Mouse (Mus musculus) limb, embryonic 12.5 days (tissue): Measurements from ENCODE around the gene Akap8l. TPM values are rescaled to one million over a fixed set of nuclear protein-coding genes. Genes with fewer than 3 reads are reported as not detected.

Source experiments
- ATAC-seq: fragments of 200-750 bp; cut with Nextera tagmentation; 2 replicates; pipeline ENCODE4 v1.8.0; 2017; ENCODE audit warnings: low read depth, moderate TSS enrichment; ENCODE audit not compliant: insufficient number of reproducible peaks, insufficient read depth, low FRiP score, low TSS enrichment
- H3K27ac ChIP-seq: fragments of 300-500 bp; sonication (generic); 2 replicates; pipeline ENCODE4 v1.5.1; 2016; ENCODE audit warnings: mild to moderate bottlenecking, moderate library complexity
- H3K27me3 ChIP-seq: fragments of 300-500 bp; sonication (generic); 2 replicates; pipeline ENCODE4 v1.6.1; 2016; ENCODE audit warnings: mild to moderate bottlenecking, moderate library complexity
- H3K36me3 ChIP-seq: fragments of 300-500 bp; sonication (generic); 2 replicates; pipeline ENCODE4 v1.6.1; 2016; ENCODE audit warnings: mild to moderate bottlenecking, moderate library complexity
- H3K4me1 ChIP-seq: fragments of 300-500 bp; sonication (generic); replicated peaks from 2 replicates; pipeline ENCODE4 v1.6.1; 2016
- H3K4me2 ChIP-seq: fragments of 300-500 bp; sonication (generic); 2 replicates; pipeline ENCODE4 v1.6.1; 2016; ENCODE audit warnings: mild to moderate bottlenecking, moderate library complexity
- H3K4me3 ChIP-seq: fragments of 300-500 bp; sonication (generic); replicated peaks from 2 replicates; pipeline ENCODE4 v1.5.1; 2016; ENCODE audit warnings: mild to moderate bottlenecking
- H3K9ac ChIP-seq: fragments of 300-500 bp; sonication (generic); replicated peaks from 2 replicates; pipeline ENCODE4 v1.6.1; 2016; ENCODE audit warnings: mild to moderate bottlenecking, moderate library complexity
- H3K9me3 ChIP-seq: fragments of 300-500 bp; sonication (generic); 2 replicates; pipeline ENCODE4 v1.6.1; 2016; ENCODE audit warnings: mild to moderate bottlenecking, moderate library complexity
- WGBS: fragments of 180-500 bp; shearing (Covaris S2); methylation state at CpG from one replicate; pipeline ENCODE4 v1.1.7; 2016; 5-methylcytosine and 5-hydroxymethylcytosine counted together
- polyA plus RNA-seq: library from polyadenylated mRNA; unstranded; fragments of >200 nt; fragmentation: Nextera tagmentation; extraction: Ambion mirVana; gene quantifications from 2 replicates; pipeline ENCODE4 v1.2.1, GENCODE M21; 2016

Gene Akap8l
- polyA plus RNA-seq, 1 experiment from 2014 or later, result 120 TPM

- H3K36me3 ChIP-seq, result peaks cover 47% of the 10 kb centered on the region
- H3K9ac ChIP-seq, result peak overlapping the region; percentile 85
- peak overlapping the region; percentile 96 for H3K27ac ChIP-seq
- H3K4me3 ChIP-seq, result peak overlapping the region; percentile 83
- peak overlapping the region; percentile 79 for H3K4me2 ChIP-seq
- no peaks in the 10 kb centered on the region for H3K9me3 ChIP-seq
- H3K4me1 ChIP-seq, result peaks cover 21% of the 10 kb centered on the region
- no peaks in the 10 kb centered on the region for H3K27me3 ChIP-seq
- WGBS, result under 1% methylated on average over 7 of the region's 7 CpGs
- no peak for ATAC-seq
Observed at GRCm38 (mm10) chr17:32319950-32320349, 30.5 kb downstream of the Akap8l start.

- H3K36me3 ChIP-seq, result peaks cover 60% of the 10 kb centered on the region
- H3K4me2 ChIP-seq, result no peak overlapping the region
- ATAC-seq, result no peak
- H3K4me3 ChIP-seq, result no peak overlapping the region
- H3K4me1 ChIP-seq, result peaks cover 21% of the 10 kb centered on the region
- WGBS, result 89% methylated on average over 3 of the region's 3 CpGs
- H3K27me3 ChIP-seq, result no peaks in the 10 kb centered on the region
- no peaks in the 10 kb centered on the region for H3K9me3 ChIP-seq
- no peak overlapping the region for H3K9ac ChIP-seq
- H3K27ac ChIP-seq, result no peak overlapping the region
Observed at GRCm38 (mm10) chr17:32317708-32318107, 32.7 kb downstream of the Akap8l start.

GRCm38 (mm10) chr17:32317032-32317431 is 33.4 kb downstream of the Akap8l start:
- WGBS, result 92% methylated on average over 8 of the region's 8 CpGs
- Histone ChIP-seq H3K4me1 (peaks cover 15% of the 10 kb centered on the region), H3K9ac (no peak overlapping the region), H3K4me2 (no peak overlapping the region), H3K36me3 (peaks cover 66% of the 10 kb centered on the region), H3K27me3 (no peaks in the 10 kb centered on the region), H3K4me3 (no peak overlapping the region), H3K27ac (no peak overlapping the region), H3K9me3 (no peaks in the 10 kb centered on the region)
- ATAC-seq, result no peak

- Histone ChIP-seq H3K27me3 (no peaks in the 10 kb centered on the region), H3K9ac (no peak overlapping the region), H3K9me3 (no peaks in the 10 kb centered on the region), H3K4me3 (no peak overlapping the region), H3K36me3 (peaks cover 81% of the 10 kb centered on the region), H3K4me1 (peaks cover 12% of the 10 kb centered on the region), H3K27ac (no peak overlapping the region), H3K4me2 (no peak overlapping the region)
- WGBS, result 95% methylated on average over 5 of the region's 5 CpGs
- no peak for ATAC-seq
Observed at GRCm38 (mm10) chr17:32315560-32315959, 34.8 kb downstream of the Akap8l start.

- no peaks in the 10 kb centered on the region for H3K27me3 ChIP-seq
- WGBS, result 78% methylated on average over 5 of the region's 5 CpGs
- H3K9me3 ChIP-seq, result no peaks in the 10 kb centered on the region
Observed at GRCm38 (mm10) chr17:32313892-32314291, 36.5 kb downstream of the Akap8l start.

GRCm38 (mm10) chr17:32312801-32313200 is 37.6 kb downstream of the Akap8l start:
- Histone ChIP-seq H3K4me2 (no peak overlapping the region), H3K9me3 (no peaks in the 10 kb centered on the region), H3K9ac (no peak overlapping the region), H3K36me3 (peaks cover 100% of the 10 kb centered on the region), H3K27ac (no peak overlapping the region), H3K27me3 (no peaks in the 10 kb centered on the region), H3K4me3 (no peak overlapping the region), H3K4me1 (no peaks in the 10 kb centered on the region)
- 93% methylated on average over 8 of the region's 8 CpGs for WGBS
- no peak for ATAC-seq

More at GRCm38 (mm10) chr17:32313892-32314291, 36.5 kb downstream of the Akap8l start:
- H3K27ac ChIP-seq, result no peak overlapping the region
- H3K9ac ChIP-seq, result no peak overlapping the region
- H3K4me1 ChIP-seq, result peaks cover 5% of the 10 kb centered on the region
- no peak for ATAC-seq
- H3K36me3 ChIP-seq, result peaks cover 98% of the 10 kb centered on the region
- H3K4me2 ChIP-seq, result no peak overlapping the region
- no peak overlapping the region for H3K4me3 ChIP-seq

GRCm38 (mm10) chr17:32307963-32308362 is 42.4 kb downstream of the Akap8l start:
- no peaks in the 10 kb centered on the region for H3K9me3 ChIP-seq
- no peaks in the 10 kb centered on the region for H3K27me3 ChIP-seq
- H3K4me3 ChIP-seq, result no peak overlapping the region
- H3K9ac ChIP-seq, result no peak overlapping the region
- 96% methylated on average over 4 of the region's 4 CpGs for WGBS
- H3K36me3 ChIP-seq, result peaks cover 100% of the 10 kb centered on the region
- H3K4me1 ChIP-seq, result no peaks in the 10 kb centered on the region
- ATAC-seq, result no peak
- H3K4me2 ChIP-seq, result no peak overlapping the region
- H3K27ac ChIP-seq, result no peak overlapping the region

- 87% methylated on average over 1 of the region's 1 CpGs for WGBS
Observed at GRCm38 (mm10) chr17:32298125-32298524, 52.3 kb downstream of the Akap8l start.

GRCm38 (mm10) chr17:32295901-32296300 is 54.5 kb downstream of the Akap8l start:
- WGBS, result 87% methylated on average over 2 of the region's 2 CpGs
- no peak overlapping the region for H3K4me3 ChIP-seq
- H3K9me3 ChIP-seq, result no peaks in the 10 kb centered on the region
- H3K27me3 ChIP-seq, result no peaks in the 10 kb centered on the region
- H3K4me1 ChIP-seq, result no peaks in the 10 kb centered on the region
- ATAC-seq, result no peak
- H3K4me2 ChIP-seq, result no peak overlapping the region
- no peak overlapping the region for H3K9ac ChIP-seq
- H3K36me3 ChIP-seq, result no peaks in the 10 kb centered on the region
- H3K27ac ChIP-seq, result no peak overlapping the region

More at GRCm38 (mm10) chr17:32298125-32298524, 52.3 kb downstream of the Akap8l start:
- H3K9ac ChIP-seq, result no peak overlapping the region
- peaks cover 4% of the 10 kb centered on the region; the same call in 1 of the 2 replicates for H3K36me3 ChIP-seq
- H3K4me1 ChIP-seq, result no peaks in the 10 kb centered on the region
- H3K9me3 ChIP-seq, result no peaks in the 10 kb centered on the region
- H3K4me3 ChIP-seq, result no peak overlapping the region
- H3K27me3 ChIP-seq, result no peaks in the 10 kb centered on the region
- no peak overlapping the region for H3K4me2 ChIP-seq
- no peak overlapping the region for H3K27ac ChIP-seq
- no peak for ATAC-seq

- Histone ChIP-seq H3K4me2 (no peak overlapping the region), H3K4me1 (no peaks in the 10 kb centered on the region), H3K36me3 (no peaks in the 10 kb centered on the region), H3K9me3 (no peaks in the 10 kb centered on the region), H3K27ac (no peak overlapping the region), H3K9ac (no peak overlapping the region), H3K4me3 (no peak overlapping the region), H3K27me3 (no peaks in the 10 kb centered on the region)
- WGBS, result 84% methylated on average over 4 of the region's 4 CpGs
- ATAC-seq, result no peak
Observed at GRCm38 (mm10) chr17:32295160-32295559, 55.2 kb downstream of the Akap8l start.

- H3K4me1 ChIP-seq, result peaks cover 24% of the 10 kb centered on the region
- no peak for ATAC-seq
- WGBS, result 56% methylated on average over 6 of the region's 6 CpGs
- H3K9me3 ChIP-seq, result no peaks in the 10 kb centered on the region
- H3K4me3 ChIP-seq, result peak overlapping the region; percentile 96
- H3K27me3 ChIP-seq, result no peaks in the 10 kb centered on the region
- peak overlapping the region; percentile 99; the same call in 1 of the 2 replicates for H3K27ac ChIP-seq
- H3K36me3 ChIP-seq, result no peaks in the 10 kb centered on the region
- H3K4me2 ChIP-seq, result peak overlapping the region; percentile 84
- peak overlapping the region; percentile 99 for H3K9ac ChIP-seq
Observed at GRCm38 (mm10) chr17:32285138-32285670, 65.2 kb downstream of the Akap8l start.
